Mouse (Mus musculus): Measurements from ENCODE around the gene Fam71f2. TPM values are rescaled to one million over a fixed set of nuclear protein-coding genes. Genes with fewer than 3 reads are reported as not detected.

Fam71f2 gene
- total RNA-seq (2023; ENCODE audit: inconsistent age), result 1.4 to 2.6 TPM in 2 of 4 replicates, not detected in the others

GRCm38 (mm10) chr6:29279293-29279692 lies at the start of gene Fam71f2:
TSS of gene Fam71f2 (plus strand) at chr6:29279593.

GRCm38 (mm10) chr6:29272312-29273072 lies 6.9 kb upstream of the Fam71f2 start, which contains the start of gene Hilpda:
TSS of gene Hilpda (plus strand) at chr6:29272488.

GRCm38 (mm10) chr6:29318879-29319278 lies 39.5 kb downstream of the Fam71f2 start, which contains the start of gene Fam71f1:
TSS of gene Fam71f1 (plus strand) at chr6:29319140.

Other genes starting within 250 kb of the Fam71f2 start
- gene Lep, start 219.4 kb upstream of the Fam71f2 start, total RNA-seq (2023; ENCODE audit: inconsistent age), result not detected in 4 replicates
- gene Rbm28, start 114.6 kb upstream of the Fam71f2 start, total RNA-seq (2023; ENCODE audit: inconsistent age), result 83.3 to 110 TPM (median 99.1 TPM) in 4 replicates
- gene Prrt4, start 100.0 kb upstream of the Fam71f2 start, total RNA-seq (2023; ENCODE audit: inconsistent age), result 0.15 to 0.35 TPM (median 0.18 TPM) in 3 of 4 replicates, not detected in the other
- 50.0 to 66.5 TPM (median 62.4 TPM) in 4 replicates for gene Impdh1, start 63.2 kb upstream of the Fam71f2 start, total RNA-seq (2023; ENCODE audit: inconsistent age)
- gene Hilpda, start 7.1 kb upstream of the Fam71f2 start, total RNA-seq (2023; ENCODE audit: inconsistent age), result 19.0 to 23.3 TPM (median 19.3 TPM) in 4 replicates
- gene Fam71f1, start 39.5 kb downstream of the Fam71f2 start, total RNA-seq (2023; ENCODE audit: inconsistent age), result not detected in 4 replicates
- gene Calu, start 68.5 kb downstream of the Fam71f2 start, total RNA-seq (2023; ENCODE audit: inconsistent age), result 44.1 to 51.6 TPM (median 49.2 TPM) in 4 replicates
- not detected in 4 replicates for gene Opn1sw, start 108.9 kb downstream of the Fam71f2 start, total RNA-seq (2023; ENCODE audit: inconsistent age)
- gene Ccdc136, start 116.7 kb downstream of the Fam71f2 start, total RNA-seq (2023; ENCODE audit: inconsistent age), result not detected in 4 replicates
- 0.06 TPM in 1 of 4 replicates, not detected in the others for gene Flnc, start 153.7 kb downstream of the Fam71f2 start, total RNA-seq (2023; ENCODE audit: inconsistent age)
- 198 to 223 TPM (median 219 TPM) in 4 replicates for gene Atp6v1f, start 188.1 kb downstream of the Fam71f2 start, total RNA-seq (2023; ENCODE audit: inconsistent age)
- gene Atp6v1fnb, start 191.8 kb downstream of the Fam71f2 start, total RNA-seq (2023; ENCODE audit: inconsistent age), result 7.5 to 11.0 TPM (median 7.8 TPM) in 4 replicates
- 1.2 TPM in 1 of 4 replicates, not detected in the others for gene Kcp, start 228.4 kb downstream of the Fam71f2 start, total RNA-seq (2023; ENCODE audit: inconsistent age)
- gene Irf5, start 247.0 kb downstream of the Fam71f2 start, total RNA-seq (2023; ENCODE audit: inconsistent age), result 252 to 274 TPM (median 255 TPM) in 4 replicates

Data from B cell, adult (primary cell).